Mouse (Mus musculus) brain, embryonic 18.5 days (tissue): ENCODE measurements around the gene Muc5b.
"Not testable (repeated sequence)": the region's sequence is repeated elsewhere in the genome, so short reads cannot be mapped to it uniquely, and the experiment has no call there.

Source experiments
- DNase-seq: peaks from one replicate; pipeline ENCODE4 v3.0.0-alpha.2; 2012; ENCODE audit warnings: low read depth, low spot score

Gene Muc5b

DNA sequence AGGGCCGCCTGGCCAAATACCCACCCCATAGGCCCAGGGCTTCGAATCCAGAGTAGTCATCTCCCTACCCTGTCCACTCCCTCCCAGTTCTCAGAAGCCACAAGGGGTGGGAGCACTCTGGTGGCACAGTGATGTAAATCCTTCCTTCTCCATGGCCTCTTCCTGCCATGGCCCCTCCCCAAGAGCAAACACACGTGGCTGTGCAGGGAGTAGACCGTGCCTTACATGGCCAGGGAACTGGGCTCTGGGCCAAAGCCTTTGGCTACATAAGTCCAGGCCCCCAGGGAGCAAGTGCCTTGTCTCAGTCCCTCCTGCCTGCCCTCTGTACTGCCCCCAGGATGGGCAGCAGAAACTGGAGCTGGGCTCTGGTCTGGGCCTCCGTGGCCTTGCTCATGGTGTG is at the start of gene Muc5b:
Gene Muc5b (plus strand): TSS at position 292 of the 400 bp plus-strand sequence.
- DNase-seq: no peak

DNA sequence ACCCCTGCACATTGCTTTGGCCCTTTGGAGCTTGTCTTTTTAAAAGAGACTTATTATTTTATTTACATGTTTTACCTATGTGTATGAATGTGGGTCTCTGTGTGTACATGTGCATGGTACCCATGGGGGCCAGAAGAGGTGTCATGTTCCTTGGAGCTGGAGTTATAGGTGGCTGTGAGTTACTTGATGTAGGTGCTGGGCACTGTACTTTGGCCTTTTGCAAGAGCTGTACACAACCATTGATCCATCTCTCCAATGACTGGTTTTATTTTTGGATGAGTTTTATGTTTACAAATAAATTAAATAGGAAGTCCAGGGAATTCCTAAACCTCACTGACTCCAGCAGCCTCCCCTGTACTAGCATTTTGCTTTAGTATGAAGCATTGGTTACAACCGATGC is 44.6 kb upstream of the Muc5b start:
- DNase-seq: no peak

DNA sequence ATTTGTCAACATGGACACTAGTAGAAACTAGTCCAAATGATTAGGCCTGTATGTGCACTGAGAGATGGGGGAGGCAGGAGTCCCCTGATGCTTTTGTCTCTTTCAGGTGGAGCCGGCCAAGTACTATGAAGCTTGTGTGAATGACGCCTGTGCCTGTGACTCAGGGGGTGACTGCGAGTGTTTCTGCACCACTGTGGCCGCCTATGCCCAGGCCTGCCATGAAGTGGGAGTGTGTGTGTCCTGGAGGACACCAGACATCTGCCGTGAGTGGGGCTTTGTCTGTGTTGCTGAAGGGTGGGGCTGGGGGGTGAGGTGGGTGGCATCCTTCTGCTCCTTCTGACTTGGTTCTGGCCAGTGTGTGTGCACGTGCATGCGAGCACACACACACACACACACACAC is 35.7 kb upstream of the Muc5b start:
- DNase-seq: no peak

DNA sequence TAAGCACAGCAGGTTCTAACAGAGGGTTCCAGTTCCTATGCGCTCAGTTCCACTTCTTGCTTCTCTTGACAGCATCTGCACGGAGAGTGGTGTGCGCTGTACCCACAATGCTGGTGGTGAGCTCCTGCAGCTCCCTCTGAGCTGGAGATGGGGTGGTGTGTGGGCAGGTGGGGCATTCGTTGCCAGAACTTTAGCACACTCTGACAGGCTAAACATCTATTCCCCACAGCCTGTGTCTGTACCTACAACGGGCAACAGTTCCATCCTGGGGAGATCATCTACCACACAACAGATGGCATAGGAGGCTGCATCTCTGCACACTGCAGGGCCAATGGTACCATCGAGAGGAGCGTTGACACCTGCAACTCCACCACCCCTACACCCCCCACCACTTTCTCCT is 33.5 kb upstream of the Muc5b start:
- DNase-seq: no peak

DNA sequence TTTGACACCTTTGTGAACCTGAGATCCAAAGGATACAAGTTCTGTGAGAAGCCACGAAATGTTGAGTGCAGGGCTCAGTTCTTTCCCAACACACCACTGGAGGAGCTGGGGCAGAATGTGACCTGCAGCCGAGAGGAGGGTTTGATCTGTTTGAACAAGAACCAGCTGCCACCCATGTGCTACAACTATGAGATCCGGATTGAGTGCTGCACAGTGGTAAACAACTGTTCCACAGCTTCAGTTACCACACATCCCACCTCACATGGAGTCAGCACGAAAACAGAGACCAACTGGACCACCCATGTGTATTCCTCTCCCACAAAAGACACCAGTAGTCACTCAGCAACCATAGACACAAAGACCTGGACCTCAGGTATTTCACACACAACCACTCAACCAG is 31.0 kb upstream of the Muc5b start:
- not testable (repeated sequence) for DNase-seq

DNA sequence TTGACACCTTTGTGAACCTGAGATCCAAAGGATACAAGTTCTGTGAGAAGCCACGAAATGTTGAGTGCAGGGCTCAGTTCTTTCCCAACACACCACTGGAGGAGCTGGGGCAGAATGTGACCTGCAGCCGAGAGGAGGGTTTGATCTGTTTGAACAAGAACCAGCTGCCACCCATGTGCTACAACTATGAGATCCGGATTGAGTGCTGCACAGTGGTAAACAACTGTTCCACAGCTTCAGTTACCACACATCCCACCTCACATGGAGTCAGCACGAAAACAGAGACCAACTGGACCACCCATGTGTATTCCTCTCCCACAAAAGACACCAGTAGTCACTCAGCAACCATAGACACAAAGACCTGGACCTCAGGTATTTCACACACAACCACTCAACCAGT is 28.9 kb upstream of the Muc5b start:
- not testable (repeated sequence) for DNase-seq

DNA sequence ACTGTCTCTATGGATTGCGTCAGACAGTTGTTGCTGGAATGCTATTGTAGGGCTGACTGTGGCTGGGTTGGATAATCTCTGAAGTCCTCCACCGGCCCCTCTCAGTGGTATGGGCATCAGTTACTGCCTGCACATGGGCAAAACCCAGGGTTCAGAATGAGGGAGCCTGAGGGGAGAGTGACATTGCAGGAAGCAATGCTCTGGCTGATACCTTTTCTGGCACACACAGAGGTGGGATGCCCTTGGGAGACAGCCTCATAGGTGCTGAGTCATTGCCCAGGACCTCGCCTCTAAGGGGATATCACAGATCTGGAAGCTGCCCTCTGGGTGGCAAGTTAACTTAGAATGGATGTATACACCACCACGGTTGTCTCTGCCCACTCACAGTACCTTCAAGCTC is 25.5 kb upstream of the Muc5b start:
- no peak for DNase-seq

DNA sequence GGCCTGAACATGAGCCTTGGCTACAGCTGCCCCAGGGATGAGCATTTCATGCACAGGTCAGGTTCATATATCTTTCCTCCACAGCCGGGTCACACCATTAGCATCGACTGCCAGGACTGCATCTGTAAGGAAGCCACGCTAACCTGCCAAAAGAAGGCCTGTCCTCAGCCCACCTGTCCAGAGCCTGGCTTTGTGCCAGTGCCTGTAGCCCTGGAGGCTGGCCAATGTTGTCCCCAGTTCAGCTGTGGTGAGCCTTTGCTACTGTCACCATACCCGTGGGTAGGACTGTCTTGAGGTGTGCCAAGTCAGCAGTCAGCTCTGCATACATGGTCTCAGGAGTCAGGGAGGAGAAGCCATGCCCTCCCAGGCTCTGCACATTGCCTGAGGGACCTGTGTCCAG is 23.5 kb upstream of the Muc5b start:
- DNase-seq: no peak

DNA sequence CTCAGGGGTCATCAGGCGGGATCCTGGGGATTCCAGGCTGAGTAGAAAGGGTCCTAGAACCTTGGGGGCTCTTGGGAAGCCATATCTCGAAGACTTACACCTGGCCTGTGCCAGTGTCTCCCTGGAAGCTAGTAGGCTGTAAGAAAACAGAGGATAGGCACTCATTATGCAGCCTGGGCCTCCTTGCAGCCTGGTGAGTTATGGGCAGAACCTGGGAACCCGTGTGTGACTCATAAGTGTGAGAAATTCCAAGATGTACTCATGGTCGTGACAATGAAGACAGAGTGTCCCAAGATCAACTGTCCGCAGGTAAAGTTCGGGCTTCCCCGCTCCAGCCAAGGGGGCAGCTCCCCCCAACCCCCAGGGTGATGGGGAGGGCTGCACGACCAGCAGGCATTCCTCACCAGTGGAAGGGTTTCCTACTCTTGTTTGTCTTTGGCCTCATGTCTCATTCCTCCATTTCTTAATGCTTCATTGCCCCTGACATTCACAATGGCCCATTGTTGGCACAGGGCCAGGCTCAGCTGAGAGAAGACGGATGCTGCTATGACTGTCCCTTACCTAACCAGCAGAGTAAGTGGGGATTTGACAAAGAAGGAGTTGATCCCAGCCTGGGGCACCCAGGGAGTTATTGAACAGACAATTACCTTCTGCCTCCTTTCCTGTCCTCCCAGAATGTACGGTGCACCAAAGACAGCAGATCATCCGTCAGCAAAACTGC is 21.4 kb upstream of the Muc5b start:
- DNase-seq: no peak

DNA sequence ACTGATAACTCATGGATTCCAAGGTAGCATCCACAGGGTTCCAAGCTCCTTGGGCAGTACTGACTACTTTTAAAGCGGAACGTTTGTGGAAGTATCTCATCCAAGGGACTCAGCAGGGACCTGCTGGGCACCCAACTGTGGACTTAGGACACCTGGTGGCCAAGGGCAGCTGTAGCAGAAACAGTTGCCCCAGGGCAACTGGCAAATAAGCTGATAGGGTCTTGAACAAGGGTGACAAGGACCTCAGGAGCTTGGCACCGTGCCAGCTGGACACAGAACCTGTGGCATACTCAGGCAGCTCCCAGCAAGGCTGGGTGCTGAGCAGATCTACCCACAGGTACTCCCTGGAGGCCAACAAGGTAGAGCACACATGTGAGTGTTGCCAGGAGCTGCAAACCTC is 20.6 kb upstream of the Muc5b start:
- DNase-seq: no peak

DNA sequence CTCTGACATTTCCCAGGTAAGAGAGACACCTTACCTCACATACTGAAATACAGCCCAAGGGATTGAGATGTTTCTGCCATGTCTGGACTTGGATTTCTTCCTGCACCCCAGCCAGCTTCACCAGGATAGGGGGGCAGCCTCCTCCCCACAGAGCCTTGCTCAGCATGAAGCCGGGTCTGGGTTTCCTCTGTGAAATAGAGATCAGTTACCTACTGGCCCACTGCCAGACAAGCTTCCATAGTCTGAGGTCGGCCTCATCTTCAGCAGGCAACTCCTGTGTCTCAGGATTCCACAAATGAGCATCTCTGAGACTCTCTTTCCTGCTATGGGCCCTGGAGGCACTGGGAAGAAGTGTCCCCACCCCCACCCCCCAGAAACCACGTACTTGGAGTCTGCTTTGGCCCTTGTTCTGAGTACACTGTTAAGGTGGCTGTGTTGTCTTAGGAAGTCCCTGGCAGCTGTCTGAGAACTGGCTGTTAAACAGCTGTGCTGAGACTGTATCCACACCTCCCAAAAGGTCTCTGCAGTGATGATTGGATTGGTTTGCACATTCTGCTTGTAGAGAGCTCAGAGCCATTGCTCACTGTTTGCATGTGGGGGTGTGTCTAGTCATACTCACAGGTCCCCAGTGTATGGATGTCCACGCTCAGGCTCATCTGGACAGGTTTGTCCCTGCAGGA is 16.1 kb upstream of the Muc5b start:
- no peak for DNase-seq

DNA sequence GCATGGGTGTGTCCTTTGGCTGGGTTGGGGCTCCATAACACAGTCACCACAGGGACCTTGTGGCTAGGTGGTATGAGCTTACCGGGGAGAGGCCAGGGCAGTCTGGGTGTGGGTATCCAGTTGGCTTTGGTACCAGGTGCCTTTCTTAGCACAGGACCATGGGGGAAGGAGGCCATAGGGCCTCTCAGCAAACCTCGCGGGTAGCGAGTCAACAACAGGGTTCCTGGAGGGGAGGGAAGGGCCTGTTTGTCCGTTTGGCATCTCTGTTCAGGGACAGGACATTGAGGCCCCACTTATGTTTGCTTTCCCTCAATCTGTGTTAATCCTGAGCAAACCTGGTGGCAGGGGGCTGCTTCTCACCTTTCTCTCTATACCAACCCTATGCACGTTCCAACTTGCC is 15.2 kb upstream of the Muc5b start:
- no peak for DNase-seq

DNA sequence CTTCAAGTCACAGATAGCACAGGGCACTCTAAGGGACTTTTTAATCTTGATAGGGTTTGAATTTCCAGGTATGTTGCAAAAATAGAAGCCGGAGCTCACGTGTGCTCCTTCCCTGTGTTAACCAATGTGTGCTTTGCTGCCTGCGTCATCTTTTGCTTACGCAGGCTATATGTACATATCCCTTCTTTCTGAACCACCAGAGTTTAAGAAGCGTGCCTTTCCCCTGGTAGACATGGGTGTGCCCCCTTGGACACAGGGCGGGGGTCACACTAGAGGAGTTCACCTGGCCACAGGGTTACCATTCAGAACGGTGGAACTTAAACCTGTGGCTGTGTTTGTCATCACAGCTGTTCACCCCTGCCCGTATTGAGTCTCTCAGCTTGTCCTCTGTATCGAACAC is 14.5 kb upstream of the Muc5b start:
- DNase-seq: no peak

DNA sequence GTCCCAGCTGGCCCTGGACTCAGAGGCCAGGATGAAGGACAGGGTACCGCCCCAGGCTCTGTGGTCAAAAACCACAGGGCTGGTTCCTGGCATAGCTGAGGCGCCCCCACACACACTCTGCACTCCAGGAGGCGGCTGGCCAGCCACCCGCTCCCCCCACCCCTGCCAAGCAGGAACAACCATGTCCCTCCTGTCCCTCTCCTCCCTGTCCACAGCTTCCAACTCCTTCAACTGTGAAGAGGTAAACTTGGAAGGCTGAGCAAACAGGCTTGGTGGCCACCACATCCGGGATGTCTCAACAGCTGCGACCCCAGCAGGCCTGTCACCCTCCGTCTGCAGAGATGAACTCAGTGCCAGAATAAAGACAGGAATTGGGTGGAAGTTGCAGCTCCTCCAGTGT is 2.9 kb upstream of the Muc5b start:
- no peak for DNase-seq

DNA sequence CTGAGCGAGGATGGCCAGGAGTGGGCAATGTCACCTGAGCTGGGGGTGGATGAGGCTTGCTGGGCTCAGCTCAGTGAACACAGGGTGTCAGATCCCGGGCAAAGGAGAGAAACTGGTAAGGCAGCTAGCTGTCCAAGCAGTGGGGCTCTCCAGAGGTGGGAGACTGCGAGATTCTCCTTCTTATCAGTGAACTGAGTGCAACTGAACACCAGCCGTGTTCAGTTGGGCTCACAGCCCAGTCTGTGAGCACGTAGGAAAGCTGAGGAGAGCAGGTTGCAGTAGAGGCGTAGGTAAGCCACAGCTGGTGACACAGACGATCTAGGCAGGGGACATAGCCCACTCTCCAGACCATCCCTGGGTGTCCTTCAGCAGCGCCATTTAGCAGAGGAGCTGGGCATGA is 2.4 kb upstream of the Muc5b start:
- no peak for DNase-seq

DNA sequence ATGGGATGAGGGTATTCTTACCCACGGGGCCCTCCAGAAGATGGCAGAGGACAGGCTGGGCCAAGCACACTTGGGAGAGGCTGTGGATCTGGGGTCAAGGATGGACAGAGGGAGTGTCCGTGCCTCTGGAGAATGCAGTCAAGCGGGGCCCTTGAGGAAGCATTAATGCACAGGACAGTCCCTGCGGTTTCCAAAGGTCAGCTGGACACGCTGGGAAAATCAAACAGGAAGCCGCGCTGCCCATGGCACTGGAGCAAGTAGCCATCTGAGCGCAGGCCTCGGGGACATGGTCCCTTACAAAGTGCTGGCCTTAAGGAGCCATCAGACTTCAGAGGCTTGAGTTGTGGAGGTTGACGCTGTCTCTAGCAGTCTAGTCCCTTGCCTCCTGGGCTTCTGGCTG is 1.5 kb downstream of the Muc5b start:
- no peak for DNase-seq

DNA sequence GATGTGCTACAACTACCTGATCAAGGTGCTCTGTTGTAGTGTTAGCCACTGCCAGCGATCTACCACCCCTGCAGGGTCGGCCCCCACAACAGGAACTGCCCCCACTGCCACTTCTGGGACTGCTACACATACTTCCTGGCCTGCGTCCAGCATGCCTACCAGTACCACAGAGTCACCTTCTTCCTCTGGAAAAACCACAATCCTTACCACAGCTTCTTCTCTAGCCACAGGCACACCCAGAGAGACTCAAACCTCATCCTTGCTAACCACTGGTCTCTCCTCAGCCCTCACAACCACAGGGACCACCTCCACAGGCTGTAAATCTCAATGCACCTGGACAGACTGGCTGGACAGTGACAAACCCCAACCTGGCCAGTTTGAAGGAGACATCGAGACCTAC is 22.2 kb downstream of the Muc5b start:
- DNase-seq: no peak

DNA sequence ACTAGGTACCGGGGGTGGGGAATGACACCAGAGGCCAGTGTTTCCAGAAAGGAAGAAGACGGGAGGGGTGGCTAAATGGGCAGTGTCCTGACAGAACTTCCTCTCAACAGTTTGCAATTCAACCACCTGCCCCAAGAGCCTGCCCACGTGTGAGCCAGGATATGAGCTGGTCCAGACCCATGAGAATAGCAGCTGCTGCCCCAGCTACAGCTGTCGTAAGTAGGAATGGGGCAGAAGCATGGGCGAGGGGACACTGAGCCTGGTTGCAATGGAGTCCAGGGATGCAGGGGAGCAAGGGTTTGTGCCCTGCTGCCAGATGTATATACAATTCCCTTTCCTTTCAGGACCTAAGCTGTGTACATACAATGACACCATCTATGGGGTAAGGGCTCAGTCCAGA is 30.8 kb downstream of the Muc5b start:
- DNase-seq: no peak

DNA sequence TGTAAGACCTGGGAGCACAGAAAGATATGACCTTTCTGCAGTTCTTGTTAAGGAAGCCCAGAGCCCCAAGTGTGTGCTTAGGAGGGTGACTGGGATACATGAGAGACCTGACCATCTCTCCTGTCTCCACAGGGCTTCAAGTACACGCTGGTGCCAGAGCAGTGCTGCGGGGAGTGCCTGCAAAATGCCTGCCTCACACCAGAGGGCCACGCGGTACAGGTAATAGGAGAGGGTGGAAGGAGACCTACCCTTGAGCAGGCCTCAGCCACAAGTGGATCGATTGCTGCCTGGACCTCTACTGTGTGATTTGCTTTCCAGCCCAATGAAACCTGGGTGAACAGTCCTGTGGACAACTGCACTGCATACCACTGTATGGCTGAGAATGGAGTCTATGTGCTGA is 31.7 kb downstream of the Muc5b start:
- DNase-seq: no peak

DNA sequence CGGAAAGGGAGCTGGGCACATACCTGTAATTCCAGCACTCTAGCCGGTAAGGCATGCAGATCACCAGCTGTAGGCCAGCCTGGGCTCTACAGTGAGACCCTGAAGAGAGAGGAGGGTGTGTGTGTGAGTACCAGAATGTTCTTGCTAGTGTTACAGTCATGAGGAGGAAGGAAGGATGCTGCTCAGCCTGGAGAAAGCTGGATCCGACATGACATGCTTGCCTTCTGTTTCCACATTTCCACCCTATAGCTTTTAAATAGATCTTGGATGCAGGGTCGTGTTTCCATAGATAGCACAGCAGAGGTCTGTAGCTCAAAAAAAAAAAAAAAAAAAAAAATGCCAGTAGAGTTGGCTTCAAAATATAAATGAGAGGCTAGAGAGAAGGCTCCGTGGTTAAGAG is 36.0 kb downstream of the Muc5b start:
- DNase-seq: no peak

DNA sequence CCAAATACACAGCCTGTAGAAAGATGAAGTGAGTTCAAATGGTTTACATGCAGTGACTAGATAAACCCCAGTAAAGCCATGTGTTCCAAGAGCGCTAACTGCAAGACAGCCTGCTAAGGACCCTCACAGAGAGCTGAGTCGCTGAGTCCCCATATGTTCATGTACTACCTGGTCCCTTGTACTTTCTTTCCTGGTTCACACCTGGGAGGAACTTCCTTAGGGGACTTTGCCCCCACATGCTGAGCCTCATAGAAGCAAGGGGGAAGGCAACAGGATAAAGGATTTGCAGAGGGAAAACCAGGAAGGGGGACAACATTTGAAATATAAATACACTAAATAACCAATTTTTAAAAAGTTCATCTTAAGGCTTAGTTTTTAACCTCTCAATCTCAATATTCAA is 39.9 kb downstream of the Muc5b start:
- DNase-seq: no peak

DNA sequence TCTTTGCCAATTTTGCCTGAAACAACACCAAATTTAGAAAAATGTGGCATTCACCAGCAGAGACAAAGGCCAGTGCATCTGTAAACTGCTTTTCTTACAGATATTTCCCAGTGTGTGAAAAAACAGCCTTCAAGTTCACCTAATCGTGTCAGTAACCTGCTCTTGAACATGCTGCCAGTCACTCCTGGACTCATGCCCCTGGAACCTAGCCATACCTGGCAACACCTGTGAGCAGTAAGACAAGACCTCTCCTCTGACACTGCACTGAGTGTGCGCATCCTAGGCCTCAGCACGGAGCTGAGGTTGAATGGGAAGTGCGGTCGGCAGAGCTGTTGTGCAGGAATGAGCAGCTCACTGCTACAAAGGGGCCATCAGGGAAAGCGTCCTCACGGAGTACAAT is 53.3 kb downstream of the Muc5b start:
- no peak for DNase-seq

DNA sequence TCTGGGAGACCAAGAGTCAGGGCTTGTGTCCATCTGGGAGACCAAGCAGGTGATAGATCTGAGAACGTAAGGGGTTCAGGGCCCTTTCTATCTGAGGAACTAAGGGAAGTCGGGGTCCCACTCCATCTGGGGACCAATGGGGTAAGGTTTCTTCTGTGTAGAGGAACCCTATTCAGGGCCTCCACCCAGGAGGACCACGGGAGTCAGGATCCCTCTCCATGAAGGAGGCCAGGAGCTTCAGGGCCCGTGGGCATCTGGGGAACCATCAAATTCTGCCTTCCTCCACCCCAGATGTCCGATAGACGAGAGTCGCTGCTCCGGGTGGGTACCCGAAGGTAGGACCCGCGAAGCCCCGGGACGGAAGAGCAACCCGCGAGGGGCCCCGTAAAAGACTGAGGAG is 63.0 kb downstream of the Muc5b start:
- DNase-seq: no peak

DNA sequence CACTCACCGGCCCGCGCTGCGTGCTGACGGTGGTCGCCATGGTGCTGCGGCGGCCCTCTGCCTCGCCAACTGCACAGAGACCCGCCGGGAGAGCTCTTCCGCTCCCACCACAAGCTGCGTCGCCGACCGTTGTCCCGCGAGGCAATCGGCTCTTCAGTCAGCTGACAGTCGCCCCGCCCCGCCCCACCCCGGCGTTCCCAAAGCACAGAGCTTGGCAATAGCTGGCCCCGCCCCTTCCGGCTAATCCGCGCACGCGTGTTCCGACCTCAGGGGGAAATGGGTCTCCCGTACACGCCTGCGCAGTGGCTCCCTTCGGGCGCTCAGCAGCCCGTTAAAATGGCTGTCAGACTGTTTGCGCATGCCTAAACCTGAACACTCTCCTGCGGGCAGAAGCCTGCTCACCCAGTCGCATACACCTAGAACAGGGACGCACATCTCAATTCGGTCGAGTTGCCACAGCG is 63.4 kb downstream of the Muc5b start:
- DNase-seq: peak; percentile 98
